Mouse (Mus musculus) regulatory T cell (primary cell): Measurements from ENCODE around the gene Lgals4.
"Not testable (repeated sequence)": the region's sequence is repeated elsewhere in the genome, so short reads cannot be mapped to it uniquely, and the experiment has no call there.

Experiments used
- in situ Hi-C: fragments of 300-600 bp; cut with MboI, MseI; formaldehyde crosslinking; loops from one replicate; pipeline ENCODE4 v1.15.1; 2025; ENCODE audit warnings: high pct_unique_total_duplicates

The Lgals4 gene

DNA sequence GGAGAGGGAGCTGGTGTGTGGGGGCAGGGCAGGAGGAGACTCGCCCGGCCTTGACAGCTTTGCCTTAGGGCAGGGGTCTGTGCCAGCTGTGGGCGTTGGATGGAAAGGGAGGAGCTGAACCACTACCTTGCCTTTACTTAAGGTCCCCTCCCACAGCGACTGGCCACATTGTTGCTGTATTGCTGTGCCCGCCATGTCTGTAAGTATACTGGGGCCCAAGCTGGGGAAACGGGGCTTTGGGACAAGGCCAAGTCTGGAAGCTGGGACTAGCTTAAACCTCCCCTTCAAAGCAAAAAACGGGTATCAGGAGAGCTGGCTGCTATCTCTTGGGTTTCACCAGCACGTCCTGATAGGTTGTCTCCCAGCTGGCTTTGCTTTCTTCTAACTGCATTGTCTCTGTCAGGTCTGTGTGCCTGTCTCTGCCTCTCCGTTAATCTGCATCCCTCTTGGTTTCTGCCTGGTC is 30.7 kb downstream of the Lgals4 start:
- in situ Hi-C loops: no loop called here

DNA sequence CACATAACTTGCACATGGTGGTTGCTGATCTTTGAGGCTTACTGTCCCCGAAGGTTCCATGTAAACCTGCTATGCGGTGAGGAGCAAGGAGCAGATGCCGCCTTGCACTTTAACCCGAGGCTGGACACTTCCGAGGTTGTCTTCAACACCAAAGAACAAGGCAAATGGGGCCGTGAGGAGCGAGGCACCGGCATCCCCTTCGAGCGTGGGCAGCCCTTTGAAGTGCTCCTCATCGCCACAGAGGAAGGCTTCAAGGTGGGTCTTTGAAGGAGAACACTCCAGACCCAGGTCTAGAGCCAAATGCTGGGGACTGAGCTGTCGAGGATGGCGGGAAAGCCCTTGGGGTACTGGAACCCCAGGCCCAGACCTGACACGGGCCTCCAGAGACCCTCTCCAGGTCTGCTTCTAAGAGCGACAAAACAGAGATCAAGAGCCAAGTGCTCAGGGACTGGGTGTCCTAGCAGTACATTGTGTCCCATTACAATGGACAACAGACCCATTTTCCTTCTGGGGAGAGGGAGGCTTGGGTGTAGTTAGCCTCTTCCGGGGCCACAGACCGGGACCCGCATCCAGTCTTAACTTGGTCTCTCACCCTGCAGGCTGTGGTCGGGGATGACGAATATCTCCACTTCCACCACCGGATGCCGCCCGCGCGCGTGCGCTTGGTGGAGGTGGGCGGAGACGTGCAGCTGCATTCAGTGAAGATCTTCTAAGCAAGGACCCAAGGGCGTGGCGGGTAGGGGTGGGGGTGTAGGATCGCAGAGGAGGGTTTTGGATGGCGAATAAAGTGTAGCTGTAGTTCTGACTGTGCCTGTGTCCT is 32.0 kb downstream of the Lgals4 start:
- in situ Hi-C loops: loop anchor here (5.0 kb wide), 1 partner anchor 68 kb away; no protein-coding TSS in a partner anchor

DNA sequence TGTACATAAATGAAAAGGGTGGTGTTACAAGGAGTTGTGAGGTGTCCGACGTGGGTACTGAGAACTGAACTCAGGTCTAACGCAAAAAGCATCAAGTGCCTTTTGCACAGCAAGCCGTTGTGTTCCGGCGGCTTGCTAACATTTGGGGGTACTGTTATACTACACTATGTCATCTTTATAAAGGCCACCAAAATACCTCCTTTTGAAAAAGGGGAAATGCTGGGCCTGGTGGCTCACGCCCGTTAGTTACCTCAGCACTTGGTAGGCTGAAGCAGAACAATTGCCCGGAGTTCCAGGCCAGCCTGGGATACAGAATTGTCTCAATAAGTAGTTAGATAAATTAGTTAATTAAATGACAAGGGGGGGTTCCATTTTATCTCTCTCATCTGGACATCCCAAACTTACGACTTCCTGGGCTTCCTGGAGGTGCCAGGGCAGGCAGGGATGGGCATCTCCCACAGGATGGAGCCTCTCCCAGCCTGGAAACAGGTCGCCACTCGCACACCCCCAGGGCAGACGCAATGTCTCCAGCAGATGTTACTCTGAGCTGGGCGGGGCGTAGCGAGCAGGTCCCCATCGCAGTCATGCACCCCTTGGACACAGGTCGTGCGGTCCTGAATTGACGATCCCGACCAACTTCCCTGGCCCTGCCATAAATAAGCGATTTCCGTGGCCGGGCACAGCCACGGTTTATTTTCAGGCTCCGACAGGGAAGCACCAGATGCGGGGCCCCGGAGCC is 33.3 kb downstream of the Lgals4 start:
- in situ Hi-C loops: loop anchor here (5.0 kb wide), 1 partner anchor 70 kb away; no protein-coding TSS in a partner anchor

DNA sequence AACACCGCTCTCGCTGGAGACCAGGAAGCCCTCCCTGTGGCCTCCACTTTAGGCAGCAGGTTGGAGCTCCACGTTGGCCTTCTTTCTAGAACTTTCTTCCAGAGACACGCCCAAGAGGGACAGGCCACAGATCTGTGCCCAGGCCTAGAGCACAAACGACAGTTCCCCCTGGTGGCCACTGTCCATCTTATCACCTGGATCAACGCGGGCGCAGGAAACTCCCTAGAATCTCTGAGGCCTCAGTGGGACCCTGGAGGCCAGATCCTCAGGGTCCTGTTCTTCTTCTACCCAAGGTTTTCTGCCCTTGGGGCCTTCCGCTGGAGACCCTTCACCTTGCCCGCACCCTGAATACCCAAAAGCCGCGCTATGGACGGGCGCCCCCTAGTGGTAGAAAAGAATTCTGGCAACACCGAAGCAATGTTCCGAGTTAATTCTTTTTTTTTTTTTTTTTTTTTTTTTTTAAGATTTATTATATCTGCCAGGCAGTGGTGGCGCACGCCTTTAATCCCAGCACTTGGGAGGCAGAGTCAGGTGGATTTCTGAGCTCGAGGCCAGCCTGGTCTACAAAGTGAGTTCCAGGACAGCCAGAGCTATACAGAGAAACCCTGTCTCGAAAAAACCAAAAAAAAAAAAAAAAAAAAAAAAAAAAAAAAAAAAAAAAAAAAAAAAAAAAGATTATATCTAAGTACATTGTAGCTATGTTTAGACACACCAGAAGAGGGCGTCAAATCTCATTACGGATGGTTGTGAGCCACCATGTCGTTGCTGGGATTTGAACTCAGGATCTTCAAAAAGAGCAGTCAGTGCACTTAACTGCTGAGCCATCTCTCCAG is 34.1 kb downstream of the Lgals4 start:
- in situ Hi-C loops: loop anchor here (5.0 kb wide), 1 partner anchor 70 kb away; no protein-coding TSS in a partner anchor

DNA sequence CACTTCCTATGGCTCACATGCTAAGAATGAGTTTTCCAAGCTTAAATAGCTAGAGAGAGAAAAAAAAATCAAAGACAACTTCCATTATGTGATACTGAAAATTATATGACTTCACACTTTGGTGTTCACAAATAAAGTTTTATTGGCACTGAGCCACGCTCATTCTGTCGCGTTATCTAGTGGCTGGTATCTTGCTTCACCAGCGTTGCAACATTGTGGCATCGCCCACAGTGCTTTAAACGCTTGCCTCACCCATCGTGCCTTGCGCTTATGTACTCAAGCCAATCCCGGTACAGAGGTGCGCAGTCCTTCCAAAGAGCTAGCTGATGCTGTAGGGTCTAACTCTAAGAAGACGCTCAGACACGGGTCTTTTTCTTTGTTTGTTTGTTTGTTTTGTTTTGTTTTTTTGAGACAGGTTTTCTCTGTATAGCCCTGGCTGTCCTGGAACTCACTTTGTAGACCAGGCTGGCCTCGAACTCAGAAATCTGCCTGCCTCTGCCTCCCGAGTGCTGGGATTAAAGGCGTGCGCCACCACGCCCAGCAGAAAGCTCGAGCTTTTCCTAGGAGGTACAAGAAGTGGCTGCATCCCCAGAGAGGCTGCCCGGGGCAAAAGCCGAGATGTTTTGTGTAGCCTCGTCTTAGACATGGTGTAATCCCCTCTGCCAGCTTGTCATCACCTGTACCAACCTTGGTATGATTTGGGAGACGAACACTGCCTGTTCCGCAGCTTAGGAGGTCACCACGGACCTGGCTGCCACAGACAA is 37.4 kb downstream of the Lgals4 start:
- in situ Hi-C loops: no loop called here

DNA sequence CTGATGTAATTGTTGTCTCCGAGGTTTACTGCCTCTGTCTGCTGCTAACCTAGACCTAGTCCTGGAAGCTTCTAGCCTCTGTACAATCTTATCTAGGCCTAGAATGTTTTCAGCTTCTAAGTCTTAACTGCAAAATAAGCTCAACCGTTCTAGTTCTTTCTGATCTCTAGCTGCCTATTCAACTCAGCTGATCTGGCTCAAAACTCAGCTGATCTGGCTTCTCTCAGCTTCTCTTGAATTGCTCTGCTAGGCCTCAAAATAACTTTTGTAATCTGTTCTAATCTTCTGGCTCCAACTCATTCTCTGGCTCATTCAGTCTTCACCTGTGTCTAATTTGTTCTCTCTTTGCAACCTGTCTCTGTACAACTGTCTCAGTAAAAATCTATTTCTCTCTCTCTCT is 40.9 kb downstream of the Lgals4 start:
- in situ Hi-C loops: no loop called here

DNA sequence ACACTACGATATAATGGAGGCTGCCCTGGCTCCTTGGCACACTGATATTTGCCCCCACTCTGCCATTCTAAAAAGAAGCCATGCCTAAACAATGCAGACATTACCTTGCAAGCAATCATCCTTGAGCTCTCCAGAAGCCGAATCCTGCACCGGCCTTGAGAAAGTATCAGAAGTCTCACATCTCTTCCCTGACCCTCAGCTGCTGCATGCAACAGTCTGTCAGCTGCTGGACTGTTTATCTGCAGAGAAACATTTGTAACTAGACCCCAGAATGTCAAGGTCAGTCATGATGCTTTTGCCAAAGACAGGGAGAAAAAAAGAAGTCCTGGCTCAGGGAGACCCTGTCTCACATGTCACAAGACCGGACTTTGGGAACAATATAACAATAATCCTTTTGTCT is 42.4 kb downstream of the Lgals4 start:
- in situ Hi-C loops: no loop called here

DNA sequence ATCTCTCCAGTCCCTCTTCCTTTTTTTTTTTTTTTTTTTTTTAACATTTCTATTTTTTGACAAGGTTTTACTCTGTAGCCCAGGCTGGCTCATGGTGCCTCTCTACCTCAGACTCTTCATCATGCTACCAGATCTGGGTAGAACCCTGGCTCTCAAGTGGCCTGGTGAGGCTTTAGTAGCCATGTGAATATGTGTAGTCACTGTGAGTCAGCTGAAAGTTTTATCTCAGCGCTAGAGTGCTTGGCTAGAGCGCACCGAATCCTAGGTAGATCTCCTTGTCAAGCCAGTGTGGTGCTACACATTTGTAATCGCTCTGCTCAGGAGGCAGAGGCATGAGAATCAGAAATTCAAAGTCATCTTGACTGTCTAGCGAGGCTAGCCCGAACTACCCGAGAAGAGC is 43.5 kb downstream of the Lgals4 start:
- in situ Hi-C loops: no loop called here

DNA sequence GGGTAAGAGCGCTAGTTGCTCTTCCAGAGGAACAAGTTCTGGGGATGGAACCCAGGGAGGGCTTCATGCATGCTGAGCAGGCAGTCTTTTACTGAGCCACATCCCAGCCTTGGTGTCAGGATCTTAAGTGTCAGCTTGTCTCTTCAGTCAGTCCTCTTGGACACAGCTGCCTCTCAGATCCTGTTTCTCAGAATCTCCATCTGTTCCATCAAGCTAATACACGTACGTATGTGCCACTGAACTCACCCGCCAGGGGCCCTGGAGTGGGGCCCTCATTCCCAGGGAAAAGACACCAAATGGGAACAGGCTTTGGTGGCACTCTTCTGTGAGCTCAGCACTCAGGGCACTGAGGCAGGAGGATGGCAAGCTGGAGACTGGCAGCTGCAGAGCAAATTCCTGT is 44.2 kb downstream of the Lgals4 start:
- in situ Hi-C loops: no loop called here

DNA sequence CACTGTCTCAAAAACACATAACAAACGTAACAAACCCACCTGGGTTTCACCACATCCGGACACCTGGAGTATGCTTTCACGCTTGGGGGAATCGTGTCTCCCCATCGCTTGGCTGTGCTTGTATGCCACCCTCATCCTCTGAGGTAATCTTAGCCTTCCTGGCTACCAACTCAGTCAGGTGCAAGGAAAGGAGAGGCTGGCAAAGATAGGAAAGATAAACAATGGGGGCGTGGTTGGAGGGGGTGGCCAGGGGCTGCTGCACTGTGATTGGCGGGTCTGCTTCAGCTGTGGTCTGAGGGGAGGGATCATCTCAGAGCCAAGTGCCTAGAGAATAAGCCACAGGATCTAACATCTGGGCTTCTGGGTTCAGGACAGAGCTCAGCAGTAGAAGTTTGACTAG is 46.0 kb downstream of the Lgals4 start:
- in situ Hi-C loops: no loop called here

DNA sequence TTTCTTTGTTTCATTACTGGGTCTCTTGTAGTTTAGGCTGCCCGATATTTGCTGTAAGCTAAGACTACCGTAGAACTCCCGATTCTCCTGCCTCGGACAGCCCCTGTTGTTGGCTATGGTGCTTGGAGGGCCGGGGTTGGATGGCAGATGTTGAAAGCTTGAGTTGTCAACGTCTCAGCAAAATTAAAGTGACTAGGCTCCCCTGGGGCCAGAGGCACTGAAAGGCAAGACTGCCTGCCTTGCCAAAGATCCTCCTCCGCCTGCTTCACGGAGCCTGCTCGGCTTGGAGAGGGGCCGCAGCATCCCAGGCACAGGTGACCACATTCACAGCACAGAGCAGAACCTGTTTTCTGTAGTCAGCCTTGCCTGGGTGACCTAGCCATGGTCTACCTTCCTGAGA is 46.9 kb downstream of the Lgals4 start:
- in situ Hi-C loops: no loop called here

DNA sequence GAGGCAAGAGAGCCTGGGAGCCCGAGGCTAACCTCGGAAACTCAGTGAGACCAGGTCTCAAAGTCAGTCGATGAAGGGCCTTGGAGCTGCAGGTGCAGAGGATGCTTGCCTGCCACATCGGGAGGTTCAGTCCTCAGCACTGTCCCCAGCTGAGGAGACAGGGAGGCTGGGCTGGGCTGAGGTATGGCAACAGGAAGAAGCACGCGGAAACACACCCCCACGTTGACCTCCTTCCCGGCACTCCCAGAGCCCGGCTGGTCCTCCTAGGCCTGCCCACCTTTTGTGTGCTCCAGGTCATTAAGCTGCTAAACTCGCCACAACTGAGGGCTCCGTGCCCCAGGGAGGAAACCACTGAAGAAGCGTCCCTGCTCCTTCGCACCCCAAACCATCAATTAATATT is 47.5 kb downstream of the Lgals4 start, which contains the start of gene Capn12:
Capn12 (plus strand) TSS at position 224 of the 400 bp plus-strand sequence.
- in situ Hi-C loops: no loop called here

DNA sequence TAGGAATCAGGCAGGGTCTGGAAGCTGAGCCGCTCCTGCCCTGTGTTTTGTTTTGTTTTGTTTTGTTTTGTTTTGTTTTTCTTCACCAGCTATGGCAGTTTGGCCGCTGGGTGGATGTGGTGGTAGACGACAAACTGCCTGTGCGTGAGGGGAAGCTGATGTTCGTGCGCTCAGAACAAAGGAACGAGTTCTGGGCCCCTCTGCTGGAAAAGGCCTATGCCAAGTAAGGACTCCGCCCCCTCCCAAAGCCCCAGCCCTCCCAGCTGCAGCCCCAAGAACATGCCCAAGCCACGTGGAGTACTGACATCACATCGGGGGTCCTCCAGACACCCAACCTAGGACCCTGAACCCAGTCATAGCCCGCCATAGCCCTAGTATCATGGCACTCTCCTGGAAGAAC is 49.4 kb downstream of the Lgals4 start:
- in situ Hi-C loops: no loop called here

DNA sequence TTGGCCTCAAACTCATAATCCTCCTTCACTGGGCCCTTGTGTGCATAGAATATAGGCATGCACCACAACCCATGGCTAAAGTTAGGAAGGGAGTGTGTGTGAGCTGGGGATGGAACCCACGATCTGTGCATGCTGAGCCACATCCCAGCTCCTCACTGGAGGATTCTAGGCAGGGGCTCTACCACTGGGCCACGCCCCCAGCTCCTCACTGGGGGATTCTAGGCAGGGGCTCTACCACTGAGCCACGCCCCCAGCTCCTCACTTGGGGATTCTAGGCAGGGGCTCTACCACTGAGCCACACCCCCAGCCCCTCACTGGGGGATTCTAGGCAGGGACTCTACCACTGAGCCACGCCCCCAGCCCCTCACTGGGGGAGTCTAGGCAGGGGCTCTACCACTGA is 50.0 kb downstream of the Lgals4 start:
- in situ Hi-C loops: not testable (repeated sequence)

DNA sequence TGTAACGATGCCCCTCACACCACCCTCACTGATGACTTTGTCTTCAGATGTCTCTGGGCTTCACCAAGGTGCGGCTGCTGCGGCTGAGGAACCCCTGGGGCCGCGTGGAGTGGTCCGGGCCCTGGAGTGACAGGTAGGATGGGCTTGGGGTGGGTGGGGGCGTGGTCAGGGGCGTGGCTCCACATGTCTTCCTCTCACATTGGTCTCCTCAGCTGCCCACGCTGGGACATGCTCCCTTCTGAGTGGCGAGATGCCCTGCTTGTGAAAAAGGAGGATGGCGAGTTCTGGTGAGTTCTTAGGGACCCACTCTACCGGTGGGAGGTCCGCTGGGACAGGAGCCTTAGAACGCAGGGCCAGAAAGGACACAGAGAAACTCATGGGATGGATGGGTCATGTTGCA is 52.8 kb downstream of the Lgals4 start:
- in situ Hi-C loops: no loop called here

DNA sequence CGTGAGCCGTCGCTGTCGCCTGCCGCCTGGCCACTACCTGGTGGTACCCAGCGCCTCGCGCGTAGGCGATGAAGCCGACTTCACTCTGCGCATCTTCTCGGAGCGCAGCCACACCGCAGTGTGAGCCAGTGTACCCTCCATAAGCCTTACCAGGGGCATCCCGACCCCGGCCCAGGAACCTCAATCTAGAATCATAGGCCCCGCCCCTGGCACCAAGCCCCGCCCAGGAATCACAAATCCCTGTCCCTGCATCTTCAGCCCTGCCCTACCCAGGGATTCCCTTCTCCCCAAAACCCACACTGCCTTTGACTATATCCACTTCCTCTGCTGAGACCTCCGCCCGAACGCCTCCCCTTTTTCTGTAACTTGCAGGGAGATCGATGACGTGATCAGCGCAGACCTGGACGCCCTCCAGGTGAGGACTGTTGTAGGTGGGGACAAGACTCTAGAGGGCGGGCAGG is 55.1 kb downstream of the Lgals4 start:
- in situ Hi-C loops: no loop called here
